Mouse (Mus musculus): ENCODE results near the gene Patl1.
"Not testable (repeated sequence)": the region's sequence is repeated elsewhere in the genome, so short reads cannot be mapped to it uniquely, and the experiment has no call there.

The Patl1 gene

DNA sequence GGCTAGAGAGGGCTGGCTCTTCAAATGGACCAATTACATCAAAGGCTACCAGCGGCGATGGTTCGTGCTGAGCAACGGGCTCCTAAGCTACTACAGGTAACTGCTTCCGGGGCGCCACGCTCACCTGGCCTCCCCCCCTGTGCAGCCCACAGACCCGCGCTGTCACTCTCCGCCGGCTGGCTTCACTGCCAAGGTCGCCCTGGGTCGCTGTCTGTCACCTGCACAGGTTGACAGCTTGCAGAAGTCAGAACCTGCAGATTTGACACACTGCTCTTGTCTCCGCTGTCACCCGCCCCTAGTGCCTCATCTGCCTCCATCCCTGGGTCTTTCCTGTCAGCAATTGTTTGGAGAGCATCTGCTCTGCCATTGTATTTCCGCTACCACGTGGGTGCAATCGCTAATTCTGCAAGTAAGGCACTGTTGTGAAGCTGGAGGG is 54.0 kb downstream of the Patl1 start:
- peak; percentile 7 for DNase-seq (ENCODE audit: low read depth, low spot score)

GRCm38 (mm10) chr19:11969155-11970050 is 57.2 kb downstream of the Patl1 start:
- no peak for DNase-seq (ENCODE audit: low read depth, low spot score)

DNA sequence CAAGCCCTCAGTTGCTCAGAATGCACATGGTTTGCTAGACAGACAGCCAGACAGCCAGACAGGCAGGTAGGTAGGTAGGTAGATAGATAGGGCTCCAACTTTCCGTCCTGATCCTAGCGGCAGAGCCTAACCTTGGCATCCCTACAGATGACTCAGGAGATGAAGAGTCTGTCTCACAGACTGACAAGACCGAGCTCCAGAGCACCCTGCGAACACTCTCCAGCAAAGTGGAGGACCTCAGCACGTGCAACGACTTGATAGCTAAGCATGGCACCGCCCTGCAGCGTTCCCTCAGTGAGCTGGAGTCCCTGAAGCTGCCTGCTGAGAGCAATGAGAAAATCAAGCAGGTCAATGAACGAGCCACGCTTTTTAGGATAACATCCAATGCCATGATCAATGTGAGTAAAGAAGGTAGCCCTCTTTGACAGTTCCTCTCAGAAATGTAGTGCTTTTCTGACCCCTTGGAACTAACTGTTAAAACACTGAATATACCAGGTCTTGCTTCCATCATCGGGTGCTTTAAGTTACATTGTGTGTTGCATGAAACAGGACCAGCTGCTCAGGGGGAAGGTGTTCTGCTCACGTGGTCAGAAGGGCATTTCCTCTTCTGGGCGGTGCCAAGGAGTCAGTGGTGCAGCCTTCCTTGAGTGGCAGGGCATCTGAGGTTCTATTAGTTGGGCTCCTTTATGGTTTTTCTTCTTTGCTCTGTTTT is 61.5 kb downstream of the Patl1 start:
- DNase-seq (ENCODE audit: low read depth, low spot score), result no peak

GRCm38 (mm10) chr19:11974223-11974540 is 62.0 kb downstream of the Patl1 start:
- no peak for DNase-seq (ENCODE audit: low read depth, low spot score)

- no peak for DNase-seq (ENCODE audit: low read depth, low spot score)
Measured at GRCm38 (mm10) chr19:11975683-11976082, 63.5 kb downstream of the Patl1 start.

DNA sequence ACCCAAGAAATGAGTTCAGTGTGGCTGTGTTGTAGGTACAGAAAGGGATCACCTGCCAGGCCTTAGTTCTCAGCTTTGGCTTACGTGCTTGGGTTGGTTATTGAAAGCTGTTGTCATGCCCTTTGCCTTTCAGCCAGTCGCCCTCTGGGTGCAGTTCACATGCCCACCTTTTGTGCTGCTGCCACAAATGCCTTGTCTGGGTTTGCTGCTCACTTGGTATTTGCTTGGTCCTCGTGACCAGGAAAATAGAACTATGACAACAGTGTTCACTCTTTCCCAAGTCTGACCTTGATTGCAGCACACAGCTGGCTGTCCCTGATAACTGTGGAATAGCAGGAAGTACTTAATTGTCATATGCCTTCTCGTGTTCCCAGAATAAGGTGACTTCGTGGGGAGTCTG is 65.2 kb downstream of the Patl1 start:
- no peak for DNase-seq (ENCODE audit: low read depth, low spot score)

GRCm38 (mm10) chr19:11980471-11980870 is 68.3 kb downstream of the Patl1 start:
- DNase-seq (ENCODE audit: low read depth, low spot score), result no peak

GRCm38 (mm10) chr19:11984614-11985013 is 72.4 kb downstream of the Patl1 start:
- not testable (repeated sequence) for DNase-seq (ENCODE audit: low read depth, low spot score)

DNA sequence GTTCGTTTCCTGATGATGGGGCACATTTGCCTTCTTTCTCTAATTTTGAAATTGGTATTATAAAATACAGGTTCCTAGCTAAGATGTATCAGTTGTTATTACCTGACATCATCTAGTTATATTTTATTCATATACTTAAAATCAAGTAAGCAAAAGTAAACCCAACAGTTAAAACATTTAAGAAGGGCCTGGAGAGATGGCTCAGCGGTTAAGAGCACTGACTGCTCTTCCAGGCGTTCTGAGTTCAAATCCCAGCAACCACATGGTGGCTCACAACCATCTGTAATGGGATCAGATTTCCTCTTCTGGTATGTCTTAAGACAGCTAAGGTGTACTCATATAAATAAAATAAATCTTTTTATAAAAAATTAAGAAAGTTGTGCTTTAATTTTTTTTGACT is 75.6 kb downstream of the Patl1 start:
- DNase-seq (ENCODE audit: low read depth, low spot score), result no peak

DNA sequence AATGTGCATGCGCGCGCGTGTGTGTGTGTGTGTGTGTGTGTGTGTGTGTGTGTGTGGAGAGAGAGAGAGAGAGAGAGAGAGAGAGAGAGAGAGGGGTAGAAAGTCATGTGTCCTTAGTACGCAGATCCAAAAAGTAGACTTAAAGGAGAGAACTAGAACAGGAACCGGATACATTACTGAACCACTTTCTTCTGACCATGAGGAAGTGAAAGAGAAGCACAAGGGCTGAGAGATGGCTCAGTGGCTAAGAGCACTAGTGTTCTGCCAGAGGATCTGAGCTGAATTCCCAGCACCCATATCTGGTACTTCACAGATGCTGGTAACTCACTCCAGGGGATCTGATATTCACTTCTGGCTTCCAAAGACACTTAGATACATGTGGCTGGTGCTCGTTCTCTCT is 77.1 kb downstream of the Patl1 start:
- no peak for DNase-seq (ENCODE audit: low read depth, low spot score)

GRCm38 (mm10) chr19:11992034-11992433 is 79.8 kb downstream of the Patl1 start:
- no peak for DNase-seq (ENCODE audit: low read depth, low spot score)

DNA sequence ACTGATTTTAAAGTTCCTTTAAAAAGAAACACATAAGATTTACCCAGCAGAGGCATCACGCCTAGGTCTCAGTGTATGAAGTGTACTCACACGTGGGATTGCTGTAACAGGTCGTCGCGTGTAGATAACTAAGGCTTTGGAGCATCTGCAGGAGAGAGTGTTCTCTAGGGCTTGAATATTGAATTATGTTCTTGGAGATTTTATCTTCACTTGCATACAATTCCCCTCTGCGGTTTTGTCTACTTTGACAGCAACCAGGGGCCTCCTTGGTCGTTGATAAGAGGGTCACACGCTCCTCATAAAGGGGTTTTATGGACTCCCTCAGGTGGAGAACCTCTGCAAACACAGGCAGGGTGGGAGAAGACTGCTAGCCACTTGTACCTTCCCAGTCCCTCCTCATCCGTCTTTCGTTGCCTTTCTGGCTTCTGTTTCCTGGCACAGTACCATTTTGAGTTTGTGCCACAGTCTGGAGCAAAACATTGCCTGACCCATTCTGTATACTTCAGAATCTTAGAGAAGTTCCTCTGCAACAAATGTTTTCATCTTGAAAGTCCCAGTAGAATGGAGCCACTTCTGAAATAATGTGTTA is 80.3 kb downstream of the Patl1 start:
- DNase-seq (ENCODE audit: low read depth, low spot score), result no peak
